Mouse (Mus musculus) gastrocnemius, postnatal 4 days (tissue): ENCODE measurements at regions not wholly inside any gene's neighbourhood (a gene's known extent, or its start where the extent isn't known, plus 50 kb on each side); places are given as distances from the start of the nearest gene placed in this dataset.

Experiments used
- DNase-seq, 2 experiments: peaks; one replicate each; pipeline ENCODE4 v3.0.0; 2021 to 2022; ENCODE audit warnings: low spot score in 2 of 2, mixed read lengths in 2 of 2

DNA sequence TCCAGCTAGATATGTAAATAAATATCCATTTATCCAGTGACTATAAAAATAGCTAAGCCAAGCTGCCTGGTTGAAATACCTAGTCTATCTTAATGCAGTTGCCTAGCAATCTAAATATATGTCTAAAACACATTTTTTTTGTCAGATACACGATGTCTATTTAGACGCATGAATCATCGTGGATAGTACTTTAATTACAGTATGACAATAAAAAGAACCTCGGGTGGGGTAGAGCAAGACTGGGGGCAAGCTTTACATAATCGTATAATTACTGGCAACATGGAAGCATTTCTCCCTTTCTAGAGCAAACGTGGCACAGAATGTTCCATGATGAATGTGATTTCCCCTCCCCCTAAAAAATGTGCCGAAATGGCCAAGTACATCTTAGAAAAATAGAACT, 180.4 kb downstream of the Gm19935 start:
- no peak for DNase-seq

DNA sequence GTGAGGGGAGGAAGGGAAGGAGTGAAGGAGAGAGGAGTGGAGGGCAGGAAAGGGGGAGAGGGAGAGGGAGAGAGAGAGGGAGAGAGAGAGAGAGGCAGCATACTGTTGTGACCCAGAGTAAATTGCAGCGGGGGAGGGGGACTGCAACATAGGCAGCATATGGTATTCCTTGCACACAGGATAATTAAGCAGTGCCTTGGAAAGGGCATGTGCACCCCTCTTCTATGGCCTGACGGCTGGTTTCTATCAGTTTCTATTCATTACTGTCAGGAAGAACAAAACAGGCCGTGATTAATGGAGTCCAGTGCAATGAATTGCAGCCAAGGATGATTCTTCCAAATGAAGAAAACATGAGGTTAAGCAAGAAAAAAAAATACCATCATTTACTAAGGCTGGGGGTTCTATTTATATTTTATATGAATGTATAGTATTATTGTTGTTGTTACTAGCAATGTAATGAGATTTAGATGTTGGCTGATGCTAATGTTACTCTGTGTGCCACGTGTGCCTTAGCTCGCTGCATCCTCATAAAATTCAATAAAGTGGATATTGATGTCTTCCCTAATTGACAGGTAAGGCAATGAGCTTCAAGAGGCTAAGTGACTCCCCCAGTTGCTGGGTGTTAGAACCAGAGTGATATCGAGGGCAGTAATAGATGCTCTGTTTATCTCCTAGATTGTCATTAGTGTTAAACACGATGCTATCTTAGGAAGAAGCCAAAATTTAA, 181.3 kb downstream of the Gm19935 start:
- no peak for DNase-seq

DNA sequence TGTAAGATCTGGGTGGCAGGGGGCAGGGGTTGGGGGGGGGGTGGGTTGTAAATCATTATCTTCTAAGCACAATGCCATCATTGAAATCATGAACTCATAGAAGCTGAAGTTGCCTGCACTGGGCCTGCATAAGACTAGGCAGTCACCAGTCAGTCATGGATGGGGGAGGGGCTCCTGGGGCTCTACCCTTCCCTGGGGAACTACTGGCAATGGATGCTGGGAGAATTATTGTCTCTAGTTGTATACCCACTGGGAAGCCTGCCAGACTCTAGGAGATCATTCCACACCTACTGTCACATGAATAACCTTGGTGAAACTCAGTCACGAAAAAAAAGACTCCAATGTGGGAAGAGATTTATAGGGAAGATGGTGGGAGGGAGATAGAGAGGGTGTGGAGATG, 186.4 kb downstream of the Gm19935 start:
- DNase-seq: no peak

GRCm38 (mm10) chr8:90608410-90608809, 208.8 kb downstream of the Gm19935 start:
- DNase-seq: no peak

GRCm38 (mm10) chr8:90600946-90601695, 216.1 kb downstream of the Gm19935 start:
- no peak for DNase-seq

DNA sequence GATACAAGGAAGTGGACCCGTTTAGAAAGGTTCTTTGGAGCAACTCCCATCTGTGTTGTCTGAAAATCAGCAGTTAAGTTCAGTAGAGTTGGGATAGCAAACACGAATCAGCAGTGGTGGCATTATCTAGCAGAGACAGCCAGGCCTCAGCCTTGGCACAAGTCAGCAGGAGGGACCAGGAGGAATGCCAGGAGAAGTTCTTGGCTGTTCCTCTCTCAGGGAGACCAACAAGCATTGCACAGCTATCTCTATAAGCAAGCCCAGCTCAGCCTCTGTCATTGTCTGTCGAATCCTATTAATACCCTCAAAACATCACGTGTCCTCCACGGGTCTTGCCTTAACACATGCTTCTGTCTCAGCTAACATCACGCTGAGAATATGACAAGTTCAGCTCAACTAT, 219.8 kb downstream of the Gm19935 start:
- no peak for DNase-seq

GRCm38 (mm10) chr8:90579426-90579825, 231.3 kb upstream of the Tox3 start:
- no peak for DNase-seq

DNA sequence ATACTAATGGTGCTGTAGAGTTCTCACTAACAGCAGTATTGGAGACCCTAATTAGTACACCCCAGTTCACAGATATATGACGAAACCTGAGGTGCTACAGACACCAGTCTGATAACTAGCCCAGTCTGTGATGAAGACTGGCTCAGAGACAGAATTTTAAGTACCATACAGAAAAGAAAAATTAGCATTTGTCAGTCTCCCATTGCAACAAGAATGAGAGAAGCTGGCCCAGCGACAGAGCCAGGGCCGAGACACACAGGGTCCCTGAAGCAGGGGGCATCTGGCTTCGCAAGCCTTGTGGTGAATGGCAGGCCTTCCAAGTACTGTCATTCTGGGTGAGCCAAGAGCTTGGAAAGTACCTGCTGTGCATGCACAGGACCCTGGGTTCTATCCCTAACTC, 228.8 kb upstream of the Tox3 start:
- DNase-seq: no peak

GRCm38 (mm10) chr8:90574676-90575075, 226.5 kb upstream of the Tox3 start:
- DNase-seq: no peak

DNA sequence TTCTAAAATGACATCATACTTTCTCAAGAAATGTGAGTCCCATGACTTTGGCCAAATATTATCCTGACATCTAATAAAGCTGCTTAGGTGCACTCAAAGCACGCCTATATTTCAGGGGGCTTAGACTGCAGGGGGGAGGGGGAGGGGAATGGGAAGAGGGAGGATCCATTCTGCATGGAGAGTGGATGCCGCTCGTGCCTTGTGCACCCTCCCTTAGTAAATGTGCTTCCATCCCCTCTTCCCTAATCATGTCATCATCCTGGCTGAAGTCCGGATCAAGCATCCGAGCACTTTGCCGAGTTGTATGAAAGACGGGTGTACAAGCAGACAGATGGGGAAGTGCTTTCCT, 207.9 kb upstream of the Tox3 start:
- DNase-seq: no peak

- DNase-seq: no peak
Measured at GRCm38 (mm10) chr8:90555415-90556078, 207.4 kb upstream of the Tox3 start.

DNA sequence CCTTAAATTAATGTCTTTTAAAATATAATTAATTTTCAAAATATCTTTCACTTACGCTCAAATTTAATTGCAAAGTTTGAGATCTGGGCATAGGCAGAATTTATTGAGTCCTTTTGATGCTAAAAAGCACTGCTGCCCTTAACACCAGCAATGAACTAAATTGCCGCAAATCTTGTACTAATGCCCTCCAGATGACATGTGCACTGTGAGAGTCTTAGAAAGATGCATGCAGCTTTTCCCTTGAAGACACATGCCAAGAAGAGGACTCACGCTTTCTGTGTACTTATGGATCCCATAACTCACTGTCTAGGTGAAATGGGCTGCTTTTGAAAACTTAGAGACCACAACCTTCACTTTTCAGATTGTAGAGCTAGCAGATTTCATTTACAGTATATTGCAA, 199.1 kb upstream of the Tox3 start:
- DNase-seq: no peak

DNA sequence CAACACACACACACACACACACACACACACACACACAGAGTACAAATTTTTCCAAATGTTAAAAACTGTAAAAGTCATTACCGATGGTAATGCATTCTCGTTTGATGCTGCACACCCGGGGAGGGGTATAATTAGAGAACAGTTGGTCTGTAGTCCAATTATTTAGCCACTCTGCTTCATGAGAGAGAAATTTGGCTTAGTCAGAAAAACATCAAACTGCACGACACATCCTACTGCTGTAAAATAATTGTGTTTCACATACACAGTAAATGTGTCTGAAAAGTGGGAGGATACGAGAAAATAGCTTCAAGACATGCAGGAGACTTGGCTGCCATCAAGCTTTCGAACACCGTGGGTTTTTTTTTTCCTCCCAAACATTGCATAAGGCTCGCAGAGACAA, 194.5 kb upstream of the Tox3 start:
- no peak for DNase-seq

DNA sequence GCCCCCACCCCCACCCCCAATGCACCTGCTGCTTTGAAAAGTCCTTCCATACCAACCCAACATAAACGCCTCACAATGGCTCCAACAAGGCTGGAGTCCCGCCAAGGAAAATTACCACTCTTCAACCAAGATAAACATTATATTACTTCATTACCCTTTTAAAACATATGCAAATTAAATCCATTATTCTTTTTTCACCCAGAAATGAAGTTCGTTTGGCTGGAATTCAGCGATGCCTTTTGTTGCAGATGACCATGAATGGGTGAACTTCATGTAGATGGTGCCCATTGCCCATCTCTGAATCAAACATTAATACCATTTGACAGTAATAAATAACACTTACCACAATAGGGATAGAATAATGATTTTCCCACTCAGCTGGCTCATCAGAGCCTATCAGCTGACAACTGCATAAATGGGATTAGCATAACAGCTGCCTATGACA, 188.1 kb upstream of the Tox3 start:
- DNase-seq: no peak

DNA sequence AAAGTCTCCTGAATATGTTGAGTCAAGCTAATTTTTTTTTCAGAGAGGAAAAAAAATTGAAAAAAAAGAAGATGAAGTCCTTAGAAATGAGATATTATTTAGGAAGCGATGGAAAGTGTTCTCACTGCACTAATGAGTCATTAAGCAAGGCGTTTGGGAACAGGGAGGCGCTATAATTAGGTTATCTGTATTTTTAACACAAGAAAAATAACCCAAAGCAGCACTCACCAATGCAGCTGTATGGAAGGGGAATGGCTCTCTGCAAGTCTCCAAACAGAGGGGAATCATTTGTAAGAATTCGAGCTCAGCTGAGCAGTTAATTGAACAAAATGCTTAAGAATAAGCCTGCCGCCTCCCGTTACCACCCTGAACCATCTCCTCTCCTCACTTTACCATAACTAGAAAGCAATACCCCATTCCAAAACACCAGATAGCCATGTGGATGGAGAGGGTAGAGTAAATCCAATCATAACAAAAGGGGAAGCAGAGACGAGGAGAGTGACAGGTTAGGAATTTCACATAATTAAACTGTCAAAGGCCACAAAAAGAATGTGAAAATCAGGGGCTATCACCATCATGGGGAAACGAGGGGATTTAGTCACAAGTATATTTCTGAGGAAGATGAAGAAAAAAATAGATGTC, 187.5 kb upstream of the Tox3 start:
- no peak for DNase-seq

- DNase-seq: no peak
Measured at GRCm38 (mm10) chr8:90521393-90521792, 173.2 kb upstream of the Tox3 start.

DNA sequence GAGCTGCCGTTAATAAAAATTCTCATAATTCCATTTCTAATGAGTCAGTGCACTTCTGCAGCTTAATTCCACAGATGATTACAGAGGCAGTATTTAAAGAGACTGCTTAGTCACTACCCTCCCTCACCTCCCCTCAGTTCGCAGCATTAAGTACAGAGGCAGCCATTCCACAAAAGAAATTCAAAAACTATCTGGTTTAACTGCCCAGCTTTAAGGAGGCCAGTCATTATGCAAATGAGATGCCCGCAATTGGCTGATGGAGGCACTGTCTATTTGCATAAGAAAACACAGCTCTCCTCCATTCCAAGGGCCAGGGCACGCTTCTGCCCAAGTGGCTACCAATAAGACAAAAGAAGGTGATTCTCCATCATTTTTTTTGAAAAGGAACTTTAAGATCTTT, 172.0 kb upstream of the Tox3 start:
- no peak for DNase-seq

GRCm38 (mm10) chr8:90519567-90519966, 171.4 kb upstream of the Tox3 start:
- no peak for DNase-seq

DNA sequence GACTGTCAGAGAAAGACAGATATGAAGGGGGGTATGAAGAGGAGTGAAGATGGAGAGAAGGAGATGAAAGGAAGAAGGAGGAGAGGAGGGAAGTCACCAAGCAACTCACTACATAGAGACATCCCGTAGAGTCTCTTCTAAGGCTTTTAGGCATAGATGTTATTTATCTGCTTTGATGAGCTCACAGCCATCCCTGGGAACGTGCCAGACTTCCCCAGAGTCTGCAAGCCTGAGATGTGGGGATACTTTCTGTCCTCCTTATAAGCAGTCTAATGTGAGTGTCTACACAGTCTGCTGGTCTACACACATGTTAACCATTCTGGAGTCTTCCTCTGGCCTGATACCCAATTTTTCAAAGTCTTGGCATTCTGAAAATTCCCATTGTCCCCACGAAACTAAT, 166.0 kb upstream of the Tox3 start:
- DNase-seq: no peak

- DNase-seq: no peak
Measured at GRCm38 (mm10) chr8:90513601-90514000, 165.5 kb upstream of the Tox3 start.

- DNase-seq: no peak
Measured at GRCm38 (mm10) chr8:90513102-90513501, 165.0 kb upstream of the Tox3 start.

DNA sequence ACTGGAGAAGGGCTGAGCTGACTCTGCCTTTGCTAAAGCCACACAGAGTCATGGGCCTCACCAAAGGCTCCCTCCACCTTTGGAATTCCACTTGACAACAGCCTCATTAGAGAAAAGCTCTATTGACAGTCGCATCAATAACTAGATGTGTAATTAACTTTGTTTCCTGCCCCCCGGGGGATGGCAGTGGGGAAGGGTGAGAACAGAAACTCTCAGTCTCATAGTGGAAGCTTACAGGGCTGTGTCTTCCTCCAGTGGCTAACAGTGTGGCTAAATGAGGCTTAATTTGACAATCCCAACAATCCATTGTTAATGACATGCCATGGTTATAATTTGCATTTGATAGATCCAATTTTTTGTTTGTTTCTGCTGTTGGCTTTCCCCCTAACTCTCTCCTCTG, 164.5 kb upstream of the Tox3 start:
- DNase-seq: no peak
